Mouse (Mus musculus): ENCODE results near the gene Tcea3. TPM values are rescaled to one million over a fixed set of nuclear protein-coding genes. Genes with fewer than 3 reads are reported as not detected.

The Tcea3 gene
- polyA plus RNA-seq, 1 experiment from 2014 or later, result 29.1 TPM

DNA sequence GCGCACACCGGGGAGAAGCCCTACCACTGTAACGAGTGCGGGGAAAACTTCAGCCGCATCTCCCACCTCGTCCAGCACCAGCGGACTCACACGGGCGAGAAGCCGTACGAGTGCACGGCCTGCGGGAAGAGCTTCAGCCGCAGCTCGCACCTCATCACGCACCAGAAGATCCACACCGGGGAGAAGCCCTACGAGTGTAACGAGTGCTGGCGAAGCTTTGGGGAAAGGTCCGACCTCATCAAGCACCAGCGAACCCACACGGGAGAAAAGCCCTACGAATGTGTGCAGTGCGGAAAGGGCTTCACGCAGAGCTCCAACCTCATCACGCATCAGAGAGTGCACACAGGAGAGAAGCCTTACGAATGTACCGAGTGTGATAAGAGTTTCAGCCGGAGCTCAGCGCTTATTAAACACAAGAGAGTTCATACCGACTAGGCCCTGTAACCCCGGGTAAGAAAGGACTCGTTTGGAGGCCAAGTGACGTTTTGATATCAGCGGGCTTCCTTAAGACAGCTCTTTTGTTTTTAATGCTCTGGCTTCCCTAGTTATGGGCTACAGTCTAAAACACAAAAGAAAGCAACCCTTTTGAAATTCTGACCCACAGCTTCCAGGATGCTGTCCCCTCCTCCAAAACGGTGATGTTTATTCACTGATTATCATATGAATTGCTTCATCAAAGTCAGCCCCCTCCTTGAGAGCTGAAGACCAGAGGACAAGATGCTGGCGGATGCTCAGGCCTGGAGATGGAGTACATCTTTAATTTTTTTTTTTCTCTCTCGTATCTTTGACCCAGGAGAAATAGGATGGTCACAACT, 43.5 kb downstream of the Tcea3 start:
- Histone ChIP-seq H3K4me1 (ENCODE audit: control insufficient read depth, insufficient read depth, low read length) (peaks cover 11% of the 10 kb centered on the region), H3K9ac (ENCODE audit: low read length) (no peak overlapping the region), H3K4me2 (ENCODE audit: low read depth, low read length) (no peak overlapping the region), H3K9me3 (replicated peaks; ENCODE audit: control insufficient read depth, low read length) (0 out of 2 replicates have a peak, but pooled peaks cover 2% of the 10 kb centered on the region), H3K27me3 (ENCODE audit: control insufficient read depth, insufficient read depth, low read length) (no peaks in the 10 kb centered on the region), H3K27ac (ENCODE audit: low read length) (no peak overlapping the region), H3K4me3 (replicated peaks; ENCODE audit: low read length) (no peak overlapping the region), H3K36me3 (ENCODE audit: control insufficient read depth, insufficient read depth, low read length) (peaks cover 51% of the 10 kb centered on the region)
- ATAC-seq (ENCODE audit: insufficient read depth, low FRiP score), result no peak
- 77% methylated on average over 39 of the region's 39 CpGs for WGBS

DNA sequence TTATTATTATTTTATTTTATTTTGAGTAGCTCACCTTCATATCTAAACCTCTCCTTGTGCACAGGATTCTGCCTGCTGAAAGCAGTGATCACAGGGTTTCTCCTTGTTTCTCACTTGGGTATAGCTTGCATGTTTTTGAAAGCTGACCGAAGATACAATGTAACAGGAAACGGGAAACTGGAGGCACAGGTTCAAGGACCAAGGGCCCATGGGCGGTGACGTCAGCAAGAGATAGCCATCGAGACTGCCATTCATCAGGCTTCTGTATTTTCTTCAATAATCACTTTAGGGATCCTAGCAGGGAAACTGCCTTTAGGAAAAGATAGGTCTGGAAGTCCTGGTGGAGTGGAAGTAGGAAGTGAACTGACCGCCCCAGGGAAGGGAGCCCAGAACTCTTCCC, 44.2 kb downstream of the Tcea3 start:
- H3K27me3 ChIP-seq (ENCODE audit: control insufficient read depth, insufficient read depth, low read length), result no peaks in the 10 kb centered on the region
- 88% methylated on average over 6 of the region's 6 CpGs for WGBS
- peaks cover 51% of the 10 kb centered on the region for H3K36me3 ChIP-seq (ENCODE audit: control insufficient read depth, insufficient read depth, low read length)
- H3K4me3 ChIP-seq (replicated peaks; ENCODE audit: low read length), result no peak overlapping the region
- H3K4me1 ChIP-seq (ENCODE audit: control insufficient read depth, insufficient read depth, low read length), result peaks cover 8% of the 10 kb centered on the region
- no peak overlapping the region for H3K9ac ChIP-seq (ENCODE audit: low read length)
- no peak for ATAC-seq (ENCODE audit: insufficient read depth, low FRiP score)
- H3K27ac ChIP-seq (ENCODE audit: low read length), result no peak overlapping the region
- 0 out of 2 replicates have a peak, but pooled peaks cover 2% of the 10 kb centered on the region for H3K9me3 ChIP-seq (replicated peaks; ENCODE audit: control insufficient read depth, low read length)
- H3K4me2 ChIP-seq (ENCODE audit: low read depth, low read length), result no peak overlapping the region

DNA sequence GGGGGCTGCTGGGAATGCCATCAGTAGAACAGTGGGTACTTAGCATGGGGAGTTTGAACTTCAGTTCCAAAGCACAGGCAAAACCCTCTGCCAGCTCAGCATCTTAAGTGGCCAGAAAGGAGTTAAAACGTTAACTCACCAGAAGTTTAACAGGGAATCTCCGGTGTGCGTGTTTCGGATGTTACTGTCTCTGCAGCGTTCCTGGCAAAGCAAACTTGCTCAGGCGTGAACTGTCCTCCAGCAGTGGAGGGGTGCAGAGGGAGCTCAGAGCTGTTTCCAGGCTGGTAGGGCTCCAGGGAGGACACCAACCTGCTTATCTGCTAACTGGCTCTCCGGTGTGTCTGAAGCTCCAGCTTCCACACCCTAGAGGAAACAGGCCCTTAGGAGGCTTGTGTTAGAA, 48.4 kb downstream of the Tcea3 start:
- Histone ChIP-seq H3K4me2 (ENCODE audit: low read depth, low read length) (no peak overlapping the region), H3K27me3 (ENCODE audit: control insufficient read depth, insufficient read depth, low read length) (no peaks in the 10 kb centered on the region), H3K9me3 (replicated peaks; ENCODE audit: control insufficient read depth, low read length) (no peaks in the 10 kb centered on the region), H3K9ac (ENCODE audit: low read length) (no peak overlapping the region), H3K4me3 (replicated peaks; ENCODE audit: low read length) (no peak overlapping the region), H3K36me3 (ENCODE audit: control insufficient read depth, insufficient read depth, low read length) (peaks cover 19% of the 10 kb centered on the region), H3K27ac (ENCODE audit: low read length) (no peak overlapping the region), H3K4me1 (ENCODE audit: control insufficient read depth, insufficient read depth, low read length) (no peaks in the 10 kb centered on the region)
- ATAC-seq (ENCODE audit: insufficient read depth, low FRiP score), result no peak
- WGBS, result 69% methylated on average over 7 of the region's 7 CpGs

DNA sequence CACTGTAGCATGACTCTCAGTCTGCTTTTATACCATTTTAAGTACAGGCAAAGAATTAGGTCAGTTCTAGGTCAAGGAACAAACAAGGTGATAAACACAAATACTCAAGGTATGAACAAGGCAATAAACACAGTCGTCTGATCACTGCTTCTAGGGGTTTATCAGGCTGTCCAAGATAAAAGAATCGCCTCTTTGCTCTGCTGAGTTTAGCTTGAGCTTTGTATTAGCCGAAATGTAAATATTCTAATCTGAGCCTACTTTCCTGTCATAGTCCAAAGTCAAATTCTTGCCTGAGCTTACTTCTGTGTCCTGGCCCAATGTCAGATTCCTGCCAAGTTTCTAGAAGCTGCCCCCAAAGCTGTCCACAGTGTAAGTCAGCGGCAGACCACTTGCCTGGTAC, 54.9 kb downstream of the Tcea3 start:
- no peaks in the 10 kb centered on the region; the same call in 1 of the 2 replicates for H3K4me1 ChIP-seq (ENCODE audit: control insufficient read depth, insufficient read depth, low read length)
- 44% methylated on average over 4 of the region's 4 CpGs for WGBS
- H3K9ac ChIP-seq (ENCODE audit: low read length), result no peak overlapping the region
- H3K36me3 ChIP-seq (ENCODE audit: control insufficient read depth, insufficient read depth, low read length), result no peaks in the 10 kb centered on the region
- H3K4me2 ChIP-seq (ENCODE audit: low read depth, low read length), result no peak overlapping the region
- H3K27me3 ChIP-seq (ENCODE audit: control insufficient read depth, insufficient read depth, low read length), result no peaks in the 10 kb centered on the region
- H3K27ac ChIP-seq (ENCODE audit: low read length), result no peak overlapping the region
- ATAC-seq (ENCODE audit: insufficient read depth, low FRiP score), result no peak
- no peak overlapping the region for H3K4me3 ChIP-seq (replicated peaks; ENCODE audit: low read length)
- H3K9me3 ChIP-seq (replicated peaks; ENCODE audit: control insufficient read depth, low read length), result no peaks in the 10 kb centered on the region

DNA sequence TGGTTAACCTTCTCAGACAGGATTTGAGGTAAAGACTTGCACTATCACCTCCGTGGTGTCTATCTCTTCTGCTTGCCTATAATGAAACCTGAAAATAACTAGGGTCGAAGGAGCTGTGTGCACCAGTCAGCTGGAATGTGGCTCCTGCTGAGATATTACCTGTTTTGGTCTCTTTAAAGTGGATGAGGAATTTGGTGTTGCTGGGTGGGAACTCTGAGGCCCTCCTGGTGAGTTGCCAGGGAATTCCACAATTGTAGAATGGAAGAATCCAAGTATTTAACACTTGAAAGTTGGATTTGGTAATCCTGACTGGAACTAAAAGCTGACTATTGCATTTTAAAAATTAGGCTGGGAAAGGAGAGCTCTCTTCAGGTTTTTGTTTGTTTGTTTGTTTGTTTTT, 56.7 kb downstream of the Tcea3 start:
- no peak overlapping the region for H3K9ac ChIP-seq (ENCODE audit: low read length)
- no peak for ATAC-seq (ENCODE audit: insufficient read depth, low FRiP score)
- H3K4me3 ChIP-seq (replicated peaks; ENCODE audit: low read length), result no peak overlapping the region
- 38% methylated on average over 2 of the region's 2 CpGs for WGBS
- H3K27me3 ChIP-seq (ENCODE audit: control insufficient read depth, insufficient read depth, low read length), result no peaks in the 10 kb centered on the region
- H3K4me2 ChIP-seq (ENCODE audit: low read depth, low read length), result no peak overlapping the region
- H3K36me3 ChIP-seq (ENCODE audit: control insufficient read depth, insufficient read depth, low read length), result no peaks in the 10 kb centered on the region
- no peaks in the 10 kb centered on the region for H3K9me3 ChIP-seq (replicated peaks; ENCODE audit: control insufficient read depth, low read length)
- H3K4me1 ChIP-seq (ENCODE audit: control insufficient read depth, insufficient read depth, low read length), result peaks cover 3% of the 10 kb centered on the region; the same call in 1 of the 2 replicates
- no peak overlapping the region for H3K27ac ChIP-seq (ENCODE audit: low read length)

DNA sequence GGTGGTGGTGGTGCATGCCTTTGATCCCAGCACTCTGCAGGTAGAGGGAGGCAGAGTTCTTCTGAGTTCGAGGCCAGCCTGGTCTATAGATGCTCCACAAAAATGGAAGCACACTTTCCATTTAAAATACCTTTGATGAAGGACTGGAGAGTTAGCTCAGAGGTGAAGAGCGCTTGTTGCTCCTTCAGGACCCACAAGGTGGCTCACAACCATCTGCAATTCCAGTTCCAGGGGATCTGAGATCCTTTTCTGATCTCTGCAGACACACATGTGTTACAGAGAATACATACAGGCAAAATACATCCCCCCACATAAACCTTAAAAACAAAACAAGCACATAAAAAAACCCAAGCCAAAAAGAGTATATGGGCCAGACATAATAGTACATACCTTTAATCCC, 60.8 kb downstream of the Tcea3 start:
- Histone ChIP-seq H3K9me3 (replicated peaks; ENCODE audit: control insufficient read depth, low read length) (no peaks in the 10 kb centered on the region), H3K36me3 (ENCODE audit: control insufficient read depth, insufficient read depth, low read length) (no peaks in the 10 kb centered on the region), H3K4me3 (replicated peaks; ENCODE audit: low read length) (no peak overlapping the region), H3K27me3 (ENCODE audit: control insufficient read depth, insufficient read depth, low read length) (no peaks in the 10 kb centered on the region), H3K27ac (ENCODE audit: low read length) (no peak overlapping the region), H3K4me2 (ENCODE audit: low read depth, low read length) (no peak overlapping the region), H3K4me1 (ENCODE audit: control insufficient read depth, insufficient read depth, low read length) (peaks cover 14% of the 10 kb centered on the region), H3K9ac (ENCODE audit: low read length) (no peak overlapping the region)
- ATAC-seq (ENCODE audit: insufficient read depth, low FRiP score), result no peak
- 51% methylated on average over 2 of the region's 2 CpGs for WGBS

DNA sequence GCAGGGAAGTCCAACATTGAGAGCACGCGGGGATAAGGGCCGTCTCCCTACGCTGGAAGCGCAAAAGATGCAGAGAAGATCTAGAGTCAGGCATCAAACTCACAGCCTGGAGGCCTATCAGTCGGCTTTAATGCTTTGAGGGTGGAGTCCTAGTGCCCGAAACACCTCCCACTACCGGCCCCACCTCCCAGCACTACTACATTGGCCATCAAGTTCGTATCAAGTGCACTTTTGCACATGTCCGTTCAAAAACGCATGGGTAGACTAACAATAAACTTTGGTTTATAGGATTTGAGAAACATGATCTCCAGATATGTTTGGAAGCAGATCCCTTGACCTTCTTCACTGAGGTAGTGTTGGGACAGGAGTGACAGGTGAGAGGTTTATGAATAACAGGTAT, 62.3 kb downstream of the Tcea3 start:
- H3K4me2 ChIP-seq (ENCODE audit: low read depth, low read length), result peak overlapping the region; percentile 81
- no peak for ATAC-seq (ENCODE audit: insufficient read depth, low FRiP score)
- WGBS, result 2% methylated on average over 11 of the region's 11 CpGs
- peak overlapping the region; percentile 86 for H3K9ac ChIP-seq (ENCODE audit: low read length)
- peaks cover 24% of the 10 kb centered on the region for H3K4me1 ChIP-seq (ENCODE audit: control insufficient read depth, insufficient read depth, low read length)
- H3K27me3 ChIP-seq (ENCODE audit: control insufficient read depth, insufficient read depth, low read length), result no peaks in the 10 kb centered on the region
- no peaks in the 10 kb centered on the region for H3K36me3 ChIP-seq (ENCODE audit: control insufficient read depth, insufficient read depth, low read length)
- peak overlapping the region; percentile 99 for H3K4me3 ChIP-seq (replicated peaks; ENCODE audit: low read length)
- H3K9me3 ChIP-seq (replicated peaks; ENCODE audit: control insufficient read depth, low read length), result no peaks in the 10 kb centered on the region
- H3K27ac ChIP-seq (ENCODE audit: low read length), result peak overlapping the region; percentile 95

DNA sequence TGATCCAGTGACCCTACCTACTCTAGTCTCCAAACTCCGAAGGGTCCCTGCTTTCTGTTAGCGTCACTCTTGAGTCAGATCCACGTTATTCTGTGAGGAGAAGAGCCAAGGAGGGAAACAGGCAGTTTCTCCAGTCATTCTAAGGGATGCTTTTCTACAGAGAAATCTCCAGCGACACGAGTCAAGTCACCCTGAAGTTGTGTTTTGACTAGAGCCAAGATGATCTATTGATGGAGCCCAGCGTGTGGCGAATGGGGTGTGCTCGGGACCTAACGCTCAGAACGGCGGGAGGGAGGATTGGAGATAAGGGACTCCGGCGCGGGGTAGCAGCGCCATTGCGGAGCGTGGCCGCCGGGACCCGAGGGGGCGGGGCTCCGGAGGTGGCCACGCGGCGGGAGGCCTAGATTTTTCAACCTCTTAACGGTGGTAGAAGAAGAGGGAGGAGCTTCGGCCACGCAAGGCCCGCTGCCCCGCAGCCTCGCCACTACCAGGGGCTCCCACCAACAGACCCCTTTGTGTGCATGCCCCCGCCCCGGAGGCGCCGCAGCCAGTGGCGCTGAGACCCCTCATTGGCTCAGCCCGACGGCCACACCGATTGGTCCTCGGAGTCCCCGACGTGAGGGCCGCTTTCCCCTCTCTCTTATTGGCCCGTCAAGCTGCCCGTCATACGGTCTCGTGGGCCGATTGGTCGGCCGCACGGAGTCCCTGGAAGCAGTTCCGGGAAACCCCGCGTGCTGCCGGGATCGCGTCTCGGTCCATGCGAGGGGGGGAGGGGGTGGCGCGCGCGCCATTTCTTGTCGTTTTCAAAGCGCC, 62.9 kb downstream of the Tcea3 start, which contains the start of gene Hnrnpr:
Hnrnpr (plus strand) TSS at position 714 of the 813 bp plus-strand sequence.
- Histone ChIP-seq H3K27ac (ENCODE audit: low read length) (peak within 1 kb of the TSS; percentile 98), H3K4me1 (ENCODE audit: control insufficient read depth, insufficient read depth, low read length) (peaks cover 26% of the 10 kb centered on the region), H3K4me3 (replicated peaks; ENCODE audit: low read length) (peak within 1 kb of the TSS; percentile 99), H3K4me2 (ENCODE audit: low read depth, low read length) (peak within 1 kb of the TSS; percentile 85), H3K9ac (ENCODE audit: low read length) (peak within 1 kb of the TSS; percentile 100), H3K27me3 (ENCODE audit: control insufficient read depth, insufficient read depth, low read length) (no peaks in the 10 kb centered on the region), H3K9me3 (replicated peaks; ENCODE audit: control insufficient read depth, low read length) (no peaks in the 10 kb centered on the region), H3K36me3 (ENCODE audit: control insufficient read depth, insufficient read depth, low read length) (no peaks in the 10 kb centered on the region)
- ATAC-seq (ENCODE audit: insufficient read depth, low FRiP score), result peak; percentile 99
- WGBS, result under 1% methylated on average over 64 of the region's 65 CpGs

All from stomach, embryonic 16.5 days (tissue).